Mouse (Mus musculus): ENCODE measurements around the gene Cpe. TPM values are rescaled to one million over a fixed set of nuclear protein-coding genes. Genes with fewer than 3 reads are reported as not detected.

Cpe gene
- 260 and 266 TPM in 2 replicates for polyA plus RNA-seq (2014; fragmentation: Nextera tagmentation; extraction: Ambion mirVana)

GRCm38 (mm10) chr8:64692651-64693201 is at the start of gene Cpe:
Cpe (minus strand) TSS chr8:64693054.
- peak within 1 kb of the TSS; percentile 58 for H3K4me2 ChIP-seq (ENCODE audit: low read depth, low read length, severe bottlenecking)
- ATAC-seq (replicated peaks; ENCODE audit: low FRiP score): peak; percentile 99
- no peaks in the 10 kb centered on the region for H3K36me3 ChIP-seq (ENCODE audit: control insufficient read depth, insufficient read depth, low read length)
- DNase-seq (ENCODE audit: low spot score): peak; percentile 94
- H3K4me1 ChIP-seq (replicated peaks; ENCODE audit: control insufficient read depth, insufficient read depth, low read length): no peaks in the 10 kb centered on the region; the same call in 1 of the 2 replicates
- peak within 1 kb of the TSS; percentile 97 for H3K9ac ChIP-seq (ENCODE audit: low read length)
- H3K4me3 ChIP-seq (ENCODE audit: low read depth, low read length): peak within 1 kb of the TSS; percentile 67
- WGBS: under 1% methylated on average over 51 of the region's 54 CpGs
- H3K27ac ChIP-seq (ENCODE audit: low read depth, low read length): peak within 1 kb of the TSS; percentile 93
- no peaks in the 10 kb centered on the region for H3K9me3 ChIP-seq (ENCODE audit: control insufficient read depth, low read length)
- H3K27me3 ChIP-seq (ENCODE audit: control insufficient read depth, insufficient read depth, low read length): no peaks in the 10 kb centered on the region

- no peaks in the 10 kb centered on the region for H3K27me3 ChIP-seq (ENCODE audit: control insufficient read depth, insufficient read depth, low read length)
- H3K36me3 ChIP-seq (ENCODE audit: control insufficient read depth, insufficient read depth, low read length): no peaks in the 10 kb centered on the region
- H3K4me2 ChIP-seq (ENCODE audit: low read depth, low read length, severe bottlenecking): no peak overlapping the region
- no peaks in the 10 kb centered on the region for H3K9me3 ChIP-seq (ENCODE audit: control insufficient read depth, low read length)
- 91% methylated on average over 13 of the region's 13 CpGs for WGBS
- ATAC-seq (replicated peaks; ENCODE audit: low FRiP score) (no peak), DNase-seq (ENCODE audit: low spot score) (no peak)
- no peak overlapping the region for H3K27ac ChIP-seq (ENCODE audit: low read depth, low read length)
- H3K9ac ChIP-seq (ENCODE audit: low read length): no peak overlapping the region
- no peaks in the 10 kb centered on the region for H3K4me1 ChIP-seq (replicated peaks; ENCODE audit: control insufficient read depth, insufficient read depth, low read length)
- no peak overlapping the region for H3K4me3 ChIP-seq (ENCODE audit: low read depth, low read length)
Measured at GRCm38 (mm10) chr8:64740547-64741211, 47.8 kb upstream of the Cpe start.

- Histone ChIP-seq H3K36me3 (ENCODE audit: control insufficient read depth, insufficient read depth, low read length) (no peaks in the 10 kb centered on the region), H3K4me1 (replicated peaks; ENCODE audit: control insufficient read depth, insufficient read depth, low read length) (no peaks in the 10 kb centered on the region), H3K27me3 (ENCODE audit: control insufficient read depth, insufficient read depth, low read length) (no peaks in the 10 kb centered on the region), H3K9ac (ENCODE audit: low read length) (no peak overlapping the region), H3K4me2 (ENCODE audit: low read depth, low read length, severe bottlenecking) (no peak overlapping the region), H3K9me3 (ENCODE audit: control insufficient read depth, low read length) (no peaks in the 10 kb centered on the region), H3K4me3 (ENCODE audit: low read depth, low read length) (no peak overlapping the region), H3K27ac (ENCODE audit: low read depth, low read length) (no peak overlapping the region)
- DNase-seq (ENCODE audit: low spot score) (no peak), ATAC-seq (replicated peaks; ENCODE audit: low FRiP score) (no peak)
- WGBS: 96% methylated on average over 1 of the region's 1 CpGs
Measured at GRCm38 (mm10) chr8:64738916-64739315, 46.1 kb upstream of the Cpe start.

GRCm38 (mm10) chr8:64736767-64737323 is 44.0 kb upstream of the Cpe start:
- Histone ChIP-seq H3K36me3 (ENCODE audit: control insufficient read depth, insufficient read depth, low read length) (no peaks in the 10 kb centered on the region), H3K27me3 (ENCODE audit: control insufficient read depth, insufficient read depth, low read length) (no peaks in the 10 kb centered on the region), H3K4me3 (ENCODE audit: low read depth, low read length) (no peak overlapping the region), H3K9ac (ENCODE audit: low read length) (no peak overlapping the region), H3K9me3 (ENCODE audit: control insufficient read depth, low read length) (no peaks in the 10 kb centered on the region), H3K4me2 (ENCODE audit: low read depth, low read length, severe bottlenecking) (no peak overlapping the region), H3K4me1 (replicated peaks; ENCODE audit: control insufficient read depth, insufficient read depth, low read length) (0 out of 2 replicates have a peak, but pooled peaks cover 2% of the 10 kb centered on the region), H3K27ac (ENCODE audit: low read depth, low read length) (no peak overlapping the region)
- 85% methylated on average over 3 of the region's 3 CpGs for WGBS
- no peak for ATAC-seq (replicated peaks; ENCODE audit: low FRiP score)
- DNase-seq (ENCODE audit: low spot score): no peak

GRCm38 (mm10) chr8:64735161-64735560 is 42.3 kb upstream of the Cpe start:
- WGBS: 92% methylated on average over 8 of the region's 8 CpGs
- no peak for ATAC-seq (replicated peaks; ENCODE audit: low FRiP score)

GRCm38 (mm10) chr8:64733271-64733943 is 40.6 kb upstream of the Cpe start, which contains the start of gene Msmo1:
Msmo1 (minus strand) TSS chr8:64733792.
- DNase-seq (ENCODE audit: low spot score) (peak; percentile 97), ATAC-seq (replicated peaks; ENCODE audit: low FRiP score) (peak; percentile 100)
- H3K4me1 ChIP-seq (replicated peaks; ENCODE audit: control insufficient read depth, insufficient read depth, low read length): 0 out of 2 replicates have a peak, but pooled peaks cover 2% of the 10 kb centered on the region
- H3K27me3 ChIP-seq (ENCODE audit: control insufficient read depth, insufficient read depth, low read length): no peaks in the 10 kb centered on the region
- WGBS: under 1% methylated on average over 60 of the region's 60 CpGs
- peak within 1 kb of the TSS; percentile 78 for H3K4me3 ChIP-seq (ENCODE audit: low read depth, low read length)
- peaks cover 8% of the 10 kb centered on the region; the same call in 1 of the 2 replicates for H3K36me3 ChIP-seq (ENCODE audit: control insufficient read depth, insufficient read depth, low read length)
- H3K9me3 ChIP-seq (ENCODE audit: control insufficient read depth, low read length): no peaks in the 10 kb centered on the region
- peak within 1 kb of the TSS; percentile 76 for H3K9ac ChIP-seq (ENCODE audit: low read length)
- H3K27ac ChIP-seq (ENCODE audit: low read depth, low read length): peak within 1 kb of the TSS; percentile 18; the same call in 1 of the 2 replicates
- H3K4me2 ChIP-seq (ENCODE audit: low read depth, low read length, severe bottlenecking): peak within 1 kb of the TSS; percentile 76

More at GRCm38 (mm10) chr8:64735161-64735560, 42.3 kb upstream of the Cpe start:
- Histone ChIP-seq H3K27me3 (ENCODE audit: control insufficient read depth, insufficient read depth, low read length) (no peaks in the 10 kb centered on the region), H3K4me2 (ENCODE audit: low read depth, low read length, severe bottlenecking) (no peak overlapping the region), H3K4me1 (replicated peaks; ENCODE audit: control insufficient read depth, insufficient read depth, low read length) (0 out of 2 replicates have a peak, but pooled peaks cover 2% of the 10 kb centered on the region), H3K9me3 (ENCODE audit: control insufficient read depth, low read length) (no peaks in the 10 kb centered on the region), H3K9ac (ENCODE audit: low read length) (no peak overlapping the region), H3K36me3 (ENCODE audit: control insufficient read depth, insufficient read depth, low read length) (peaks cover 6% of the 10 kb centered on the region; the same call in 1 of the 2 replicates), H3K27ac (ENCODE audit: low read depth, low read length) (no peak overlapping the region), H3K4me3 (ENCODE audit: low read depth, low read length) (no peak overlapping the region)
- DNase-seq (ENCODE audit: low spot score): no peak

GRCm38 (mm10) chr8:64732596-64732995 is 39.7 kb upstream of the Cpe start:
- WGBS: 17% methylated on average over 9 of the region's 9 CpGs
- peak overlapping the region; percentile 76 for H3K4me2 ChIP-seq (ENCODE audit: low read depth, low read length, severe bottlenecking)
- 0 out of 2 replicates have a peak, but pooled peaks cover 2% of the 10 kb centered on the region for H3K4me1 ChIP-seq (replicated peaks; ENCODE audit: control insufficient read depth, insufficient read depth, low read length)
- H3K27ac ChIP-seq (ENCODE audit: low read depth, low read length): 0 out of 2 replicates have a peak overlapping the region, but pooled peaks have one; percentile 18
- H3K27me3 ChIP-seq (ENCODE audit: control insufficient read depth, insufficient read depth, low read length): no peaks in the 10 kb centered on the region
- ATAC-seq (replicated peaks; ENCODE audit: low FRiP score) (no peak), DNase-seq (ENCODE audit: low spot score) (no peak)
- no peaks in the 10 kb centered on the region for H3K9me3 ChIP-seq (ENCODE audit: control insufficient read depth, low read length)
- peaks cover 9% of the 10 kb centered on the region; the same call in 1 of the 2 replicates for H3K36me3 ChIP-seq (ENCODE audit: control insufficient read depth, insufficient read depth, low read length)
- H3K4me3 ChIP-seq (ENCODE audit: low read depth, low read length): peak overlapping the region; percentile 78
- peak overlapping the region; percentile 76 for H3K9ac ChIP-seq (ENCODE audit: low read length)

- no peak overlapping the region for H3K27ac ChIP-seq (ENCODE audit: low read depth, low read length)
- H3K4me2 ChIP-seq (ENCODE audit: low read depth, low read length, severe bottlenecking): no peak overlapping the region
- H3K36me3 ChIP-seq (ENCODE audit: control insufficient read depth, insufficient read depth, low read length): peaks cover 24% of the 10 kb centered on the region; the same call in 1 of the 2 replicates
- H3K4me3 ChIP-seq (ENCODE audit: low read depth, low read length): no peak overlapping the region
- DNase-seq (ENCODE audit: low spot score): no peak
- no peak overlapping the region for H3K9ac ChIP-seq (ENCODE audit: low read length)
- ATAC-seq (replicated peaks; ENCODE audit: low FRiP score): no peak
- H3K4me1 ChIP-seq (replicated peaks; ENCODE audit: control insufficient read depth, insufficient read depth, low read length): 0 out of 2 replicates have a peak, but pooled peaks cover 2% of the 10 kb centered on the region
- H3K9me3 ChIP-seq (ENCODE audit: control insufficient read depth, low read length): no peaks in the 10 kb centered on the region
- H3K27me3 ChIP-seq (ENCODE audit: control insufficient read depth, insufficient read depth, low read length): no peaks in the 10 kb centered on the region
- WGBS: 95% methylated on average over 7 of the region's 7 CpGs
Measured at GRCm38 (mm10) chr8:64728156-64728555, 35.3 kb upstream of the Cpe start.

Measured in forebrain, embryonic 11.5 days (tissue).